Mouse (Mus musculus) kidney, adult 2 months (tissue): ENCODE results near the gene Slc7a3. TPM values are rescaled to one million over a fixed set of nuclear protein-coding genes. Genes with fewer than 3 reads are reported as not detected.

Experiments
- DNase-seq: peaks from one replicate; pipeline ENCODE4 v3.0.0; 2021
- H3K27ac ChIP-seq: fragments of 200-500 bp; 2 replicates; pipeline ENCODE4 v1.5.1; 2012; ENCODE audit warnings: low read depth, low read length, control low read depth, inconsistent platforms; ENCODE audit not compliant: insufficient read depth
- H3K27me3 ChIP-seq: fragments of 200-500 bp; replicated peaks from 2 replicates; pipeline ENCODE4 v1.6.1; 2012; ENCODE audit warnings: mild to moderate bottlenecking, moderate library complexity, low read length, inconsistent platforms; ENCODE audit not compliant: control insufficient read depth, insufficient read depth
- H3K36me3 ChIP-seq: fragments of 200-500 bp; 2 replicates; pipeline ENCODE4 v1.6.1; 2012; ENCODE audit warnings: mild to moderate bottlenecking, moderate library complexity, low read length, inconsistent platforms; ENCODE audit not compliant: control insufficient read depth, insufficient read depth
- H3K4me1 ChIP-seq: fragments of 200-500 bp; 2 replicates; pipeline ENCODE4 v1.6.1; 2011; ENCODE audit warnings: low read length; ENCODE audit not compliant: control insufficient read depth, insufficient read depth
- H3K4me3 ChIP-seq: fragments of 200-500 bp; 2 replicates; pipeline ENCODE4 v1.5.1; 2011; ENCODE audit warnings: mild to moderate bottlenecking, low read depth, low read length, control low read depth; ENCODE audit not compliant: insufficient read depth
- CTCF ChIP-seq: fragments of 200-500 bp; conservative IDR thresholded peaks from 2 replicates; pipeline ENCODE4 v1.5.1; 2011; ENCODE audit warnings: low read depth, mild to moderate bottlenecking, control low read depth, low read length, moderate library complexity, mixed read lengths; ENCODE audit not compliant: insufficient read depth, insufficient read length
- POLR2A ChIP-seq: fragments of 200-500 bp; IDR thresholded peaks from one replicate; pipeline ENCODE4 v1.6.1; 2011; ENCODE audit warnings: low read depth, low read length, control low read depth
- WGBS: fragments of 180-500 bp; shearing (Covaris S2); methylation state at CpG from one replicate; pipeline ENCODE4 v1.1.7; 2018; 5-methylcytosine and 5-hydroxymethylcytosine counted together
- polyA plus RNA-seq: library from polyadenylated mRNA; depleted of rRNA; stranded (reverse); fragments of >200 nt; gene quantifications from 2 replicates; pipeline ENCODE4 v1.2.3, GENCODE M21; 2012; rRNA removed

Slc7a3 gene
- polyA plus RNA-seq, 1 experiment: 0.91 TPM

DNA sequence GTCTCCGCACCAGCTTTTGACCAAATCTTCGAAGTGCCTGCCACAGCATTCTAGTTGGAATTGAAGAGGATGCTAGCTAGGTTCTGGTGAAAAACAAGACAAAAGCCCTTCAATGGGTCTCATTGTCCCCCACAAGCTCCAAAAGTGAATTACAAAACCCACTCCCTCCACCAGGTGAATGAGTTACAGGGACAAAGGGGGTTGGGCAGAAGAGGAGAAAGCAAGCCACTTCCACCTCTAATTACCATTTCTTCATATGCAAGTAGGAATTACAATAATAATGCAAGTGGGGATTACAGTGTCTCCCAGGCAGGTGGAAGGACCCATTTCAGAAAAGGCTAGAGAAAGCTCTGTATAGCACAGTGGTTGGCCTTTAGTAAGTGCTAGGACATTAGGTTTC is 1.6 kb downstream of the Slc7a3 start:
- TF ChIP-seq POLR2A (no peak), CTCF (no peak)
- Histone ChIP-seq H3K27ac (no peak overlapping the region), H3K4me1 (no peaks in the 10 kb centered on the region), H3K36me3 (no peaks in the 10 kb centered on the region), H3K4me3 (no peak overlapping the region), H3K27me3 (no peaks in the 10 kb centered on the region)
- WGBS: 76% methylated on average over 2 of the region's 2 CpGs
- no peak for DNase-seq

- Histone ChIP-seq H3K36me3 (no peaks in the 10 kb centered on the region), H3K27me3 (no peaks in the 10 kb centered on the region), H3K4me3 (no peak overlapping the region), H3K4me1 (no peaks in the 10 kb centered on the region), H3K27ac (no peak overlapping the region)
- WGBS: 32% methylated on average over 1 of the region's 1 CpGs
- DNase-seq: no peak
- TF ChIP-seq POLR2A (no peak), CTCF (no peak)
Observed at GRCm38 (mm10) chrX:101065245-101065644, 20.6 kb downstream of the Slc7a3 start.

- TF ChIP-seq POLR2A: no peak
- no peak for TF ChIP-seq CTCF
Observed at GRCm38 (mm10) chrX:101063503-101063902, 22.3 kb downstream of the Slc7a3 start.

GRCm38 (mm10) chrX:101059541-101059940 is 26.3 kb downstream of the Slc7a3 start, which contains the start of gene Tex11:
Gene Tex11 (minus strand): TSS chrX:101059667.
- no peak within 1 kb of the TSS for H3K4me3 ChIP-seq
- WGBS: 93% methylated on average over 31 of the region's 31 CpGs
- no peak within 1 kb of the TSS for H3K27ac ChIP-seq
- DNase-seq: no peak
- TF ChIP-seq POLR2A (no peak), CTCF (no peak)
- H3K27me3 ChIP-seq: no peaks in the 10 kb centered on the region
- H3K4me1 ChIP-seq: no peaks in the 10 kb centered on the region
- H3K36me3 ChIP-seq: no peaks in the 10 kb centered on the region

More at GRCm38 (mm10) chrX:101063503-101063902, 22.3 kb downstream of the Slc7a3 start:
- no peaks in the 10 kb centered on the region for H3K27me3 ChIP-seq
- H3K27ac ChIP-seq: no peak overlapping the region
- no peak overlapping the region for H3K4me3 ChIP-seq
- no peaks in the 10 kb centered on the region for H3K4me1 ChIP-seq
- no peak for DNase-seq
- no peaks in the 10 kb centered on the region for H3K36me3 ChIP-seq
- WGBS: 79% methylated on average over 2 of the region's 2 CpGs

Other genes starting within 250 kb of the Slc7a3 start
- gene Tex11, start 26.4 kb downstream of the Slc7a3 start, polyA plus RNA-seq: not detected in 2 replicates
- 22.5 and 30.3 TPM in 2 replicates for gene Snx12, start 136.5 kb upstream of the Slc7a3 start, polyA plus RNA-seq
- 37.1 and 42.2 TPM in 2 replicates for gene Foxo4, start 168.5 kb upstream of the Slc7a3 start, polyA plus RNA-seq
- gene Gm614, start 178.0 kb upstream of the Slc7a3 start, polyA plus RNA-seq: not detected in 2 replicates
- 7.2 and 21.4 TPM in 2 replicates for gene Il2rg, start 182.2 kb upstream of the Slc7a3 start, polyA plus RNA-seq
- gene Gm20489, start 183.0 kb upstream of the Slc7a3 start, polyA plus RNA-seq: not detected in 2 replicates
- 77.2 and 82.6 TPM in 2 replicates for gene Med12, start 188.0 kb upstream of the Slc7a3 start, polyA plus RNA-seq
- gene Nlgn3, start 213.1 kb upstream of the Slc7a3 start, polyA plus RNA-seq: 0.18 and 0.31 TPM in 2 replicates